Mouse (Mus musculus) megakaryocyte, embryonic 14.5 days (primary cell): ENCODE data around the gene Pes1.

ENCODE experiments used
- FLI1 ChIP-seq: IDR thresholded peaks from 2 replicates; pipeline ENCODE4 v1.6.1; 2012; ENCODE audit warnings: low read length, inconsistent platforms, mixed read lengths
- GATA1 ChIP-seq: IDR thresholded peaks from 3 replicates; pipeline ENCODE4 v1.6.1; 2012; ENCODE audit warnings: mixed read lengths, low read length, inconsistent platforms, borderline replicate concordance

- no peak for TF ChIP-seq GATA1
- no peak for TF ChIP-seq FLI1
These were observed 6.6 kb downstream of the Pes1 start for GRCm38 (mm10) chr11:3970361-3970760.
